ENCODE assay signal across 24 mouse cellular contexts in the genomic region with DNA sequence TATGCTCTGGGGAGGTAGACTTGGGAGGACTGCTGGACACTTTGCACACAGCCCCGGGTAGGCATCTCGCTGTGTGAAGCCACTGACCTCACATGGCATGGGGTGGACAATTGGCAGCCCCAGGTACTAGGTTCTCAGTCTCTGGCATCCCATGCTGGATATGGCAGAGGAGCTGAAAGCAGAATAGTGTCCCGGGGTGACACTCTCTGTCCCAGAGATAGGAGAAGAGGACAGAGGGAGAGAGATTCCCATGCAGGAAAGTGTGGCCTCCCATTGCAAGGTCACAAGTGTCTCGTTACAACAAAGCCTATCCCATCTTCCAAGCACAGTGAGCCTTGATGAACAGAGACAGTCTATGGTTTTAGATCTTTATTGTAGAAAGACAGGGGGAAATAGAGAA.
"Had no signal": no experiment of that assay in that cellular context is flagged by ENCODE, and none has a peak within 500 bp of the region (broad histone marks: within the 10 kb centered on the region; RNA-seq: fewer than 3 reads in every experiment).

No protein-coding gene starts in this region.

- H3K27ac ChIP-seq: heart, embryonic 15.5 days; hindbrain, embryonic 13.5 days; hindbrain, embryonic 15.5 days; hindbrain, postnatal 0 days; kidney, embryonic 15.5 days; kidney, postnatal 0 days; limb, embryonic 13.5 days; limb, embryonic 15.5 days; liver, embryonic 12.5 days; liver, embryonic 14.5 days had no signal

- H3K9me3 ChIP-seq: heart, embryonic 15.5 days; hindbrain, embryonic 13.5 days; hindbrain, embryonic 15.5 days; kidney, embryonic 15.5 days; limb, embryonic 15.5 days; liver, embryonic 12.5 days had no signal

- H3K27me3 ChIP-seq: heart, embryonic 12.5 days; heart, embryonic 15.5 days; hindbrain, embryonic 13.5 days; hindbrain, embryonic 15.5 days; kidney, embryonic 15.5 days; limb, embryonic 13.5 days; limb, embryonic 15.5 days; liver, embryonic 12.5 days had no signal

- H3K36me3 ChIP-seq: heart, embryonic 12.5 days; heart, embryonic 15.5 days; hindbrain, embryonic 13.5 days; hindbrain, embryonic 15.5 days; kidney, embryonic 15.5 days; limb, embryonic 13.5 days; limb, embryonic 15.5 days; liver, embryonic 12.5 days had no signal

- DNase-seq: forebrain, postnatal 0 days; gastrocnemius, postnatal 14 days; gastrocnemius, postnatal 36 days; heart, adult 18-20 months; kidney, adult 11 months; kidney, adult 2 months; kidney, adult 9 months; kidney, postnatal 14 days; kidney, postnatal 36 days; layer of hippocampus, adult 9-11 months; layer of hippocampus, postnatal 36 days; left cerebral cortex, postnatal 4 days had no signal

- H3K9ac ChIP-seq: forebrain, postnatal 0 days; heart, embryonic 12.5 days; heart, embryonic 15.5 days; hindbrain, embryonic 13.5 days; hindbrain, embryonic 15.5 days; kidney, embryonic 15.5 days; limb, embryonic 13.5 days; limb, embryonic 15.5 days; liver, embryonic 12.5 days; liver, embryonic 14.5 days had no signal

- H3K4me1 ChIP-seq: heart, embryonic 12.5 days; heart, embryonic 15.5 days; hindbrain, embryonic 13.5 days; hindbrain, embryonic 15.5 days; kidney, embryonic 15.5 days; limb, embryonic 13.5 days; limb, embryonic 15.5 days; liver, embryonic 12.5 days had no signal

- H3K4me3 ChIP-seq: heart, embryonic 12.5 days; heart, embryonic 15.5 days; hindbrain, embryonic 13.5 days; hindbrain, embryonic 15.5 days; kidney, embryonic 15.5 days; limb, embryonic 13.5 days; limb, embryonic 15.5 days; liver, embryonic 12.5 days had no signal

- ATAC-seq: forebrain, postnatal 0 days; hindbrain, postnatal 0 days; intestine, embryonic 16.5 days; liver, embryonic 12.5 days had no signal

- H3K4me2 ChIP-seq: heart, embryonic 12.5 days; heart, embryonic 15.5 days; hindbrain, embryonic 13.5 days; hindbrain, embryonic 15.5 days; kidney, embryonic 15.5 days; limb, embryonic 13.5 days; limb, embryonic 15.5 days; liver, embryonic 12.5 days had no signal
